In genomic region chr14:93887066-93887465, GRCm38 (mm10) we compare ENCODE assay signal across 18 mouse cellular contexts. TPM values are rescaled to one million over a fixed set of nuclear protein-coding genes. Genes with fewer than 3 reads are reported as not detected.
DNase-seq lines count a peak whose midpoint lies in the region; ATAC-seq lines count a peak whose summit lies in the region.
"Had no signal": no experiment of that assay in that cellular context is flagged by ENCODE, and none has a peak within 500 bp of the region (broad histone marks: within the 10 kb centered on the region; RNA-seq: fewer than 3 reads in every experiment).

No protein-coding gene starts in this region.

- no peak for DNase-seq in heart, adult 8-10 months (ENCODE audit: low spot score)
- no peak for DNase-seq in spleen, postnatal 4 days (ENCODE audit: low spot score in 2 of 2)
- no peak for DNase-seq in c-Kit-positive CD71-positive TER-119-positive erythroid progenitor cells, embryonic 14.5 days (ENCODE audit: low spot score)
- no peak for DNase-seq in left cerebral cortex, adult 18-20 months (ENCODE audit: low spot score in 2 of 2)
- DNase-seq: adrenal gland, adult 8-10 months; gastrocnemius, adult 2 months; heart, adult 18-20 months; heart, postnatal 36 days; kidney, adult 11 months; kidney, postnatal 14 days; right cerebral cortex, postnatal 14 days; thymus, adult 2 months had no signal

- H3K27ac ChIP-seq in heart, embryonic 14.5 days (replicated peaks in 1 of 2; ENCODE audit: control insufficient read depth in 1 of 2, insufficient read depth in 1 of 2, low read depth in 2 of 2, low read length in 2 of 2), result no peak overlapping the region
- no peak overlapping the region for H3K27ac ChIP-seq in embryonic facial prominence, embryonic 13.5 days
- peak overlapping the region; percentile 28; the same call in 1 of the 2 replicates for H3K27ac ChIP-seq in forebrain, embryonic 16.5 days (ENCODE audit: low read length)
- H3K27ac ChIP-seq in midbrain, embryonic 15.5 days, result no peak overlapping the region
- H3K27ac ChIP-seq: gastrocnemius, adult 2 months had no signal

- H3K4me2 ChIP-seq in heart, embryonic 14.5 days (ENCODE audit: low read length), result 0 out of 2 replicates have a peak overlapping the region, but pooled peaks have one; percentile 16
- peak overlapping the region; percentile 86 for H3K4me2 ChIP-seq in embryonic facial prominence, embryonic 13.5 days
- H3K4me2 ChIP-seq in forebrain, embryonic 16.5 days (ENCODE audit: low read length), result peak overlapping the region; percentile 72
- peak overlapping the region; percentile 76 for H3K4me2 ChIP-seq in midbrain, embryonic 15.5 days

- H3K4me3 ChIP-seq in heart, embryonic 14.5 days (ENCODE audit: control insufficient read depth in 1 of 2, insufficient read depth in 1 of 2, low read depth in 1 of 2, low read length in 2 of 2), result no peak overlapping the region
- H3K4me3 ChIP-seq in embryonic facial prominence, embryonic 13.5 days, result peak overlapping the region; percentile 9
- H3K4me3 ChIP-seq in forebrain, embryonic 16.5 days (replicated peaks; ENCODE audit: low read length), result peak overlapping the region; percentile 60
- H3K4me3 ChIP-seq in midbrain, embryonic 15.5 days, result peak overlapping the region; percentile 61
- H3K4me3 ChIP-seq: gastrocnemius, adult 2 months had no signal

- no peaks in the 10 kb centered on the region for H3K36me3 ChIP-seq in heart, embryonic 14.5 days (ENCODE audit: control insufficient read depth, insufficient read depth, low read length)
- peaks cover 4% of the 10 kb centered on the region; the same call in 1 of the 2 replicates for H3K36me3 ChIP-seq in embryonic facial prominence, embryonic 13.5 days
- 0 out of 2 replicates have a peak, but pooled peaks cover 2% of the 10 kb centered on the region for H3K36me3 ChIP-seq in forebrain, embryonic 16.5 days (ENCODE audit: control insufficient read depth, insufficient read depth)
- no peaks in the 10 kb centered on the region for H3K36me3 ChIP-seq in midbrain, embryonic 15.5 days (replicated peaks)

- no peaks in the 10 kb centered on the region for H3K9me3 ChIP-seq in heart, embryonic 14.5 days (ENCODE audit: control insufficient read depth, low read length)
- H3K9me3 ChIP-seq in embryonic facial prominence, embryonic 13.5 days, result no peaks in the 10 kb centered on the region
- no peaks in the 10 kb centered on the region for H3K9me3 ChIP-seq in forebrain, embryonic 16.5 days (ENCODE audit: control insufficient read depth, low read length)
- no peaks in the 10 kb centered on the region for H3K9me3 ChIP-seq in midbrain, embryonic 15.5 days

- H3K4me1 ChIP-seq in heart, embryonic 14.5 days (ENCODE audit: control insufficient read depth in 2 of 2, insufficient read depth in 2 of 2, low read length in 2 of 2), result no peaks in the 10 kb centered on the region; a peak in 1 of 4 replicates
- peaks cover 11% of the 10 kb centered on the region for H3K4me1 ChIP-seq in embryonic facial prominence, embryonic 13.5 days
- peaks cover 35% of the 10 kb centered on the region for H3K4me1 ChIP-seq in forebrain, embryonic 16.5 days (replicated peaks; ENCODE audit: control insufficient read depth, insufficient read depth, low read length)
- peaks cover 25% of the 10 kb centered on the region for H3K4me1 ChIP-seq in midbrain, embryonic 15.5 days

- no peak overlapping the region for H3K9ac ChIP-seq in heart, embryonic 14.5 days (ENCODE audit: low read length)
- no peak overlapping the region for H3K9ac ChIP-seq in embryonic facial prominence, embryonic 13.5 days
- H3K9ac ChIP-seq in forebrain, embryonic 16.5 days (replicated peaks; ENCODE audit: low read depth, low read length), result peak overlapping the region; percentile 60
- peak overlapping the region; percentile 27; the same call in 1 of the 2 replicates for H3K9ac ChIP-seq in midbrain, embryonic 15.5 days

- H3K27me3 ChIP-seq in heart, embryonic 14.5 days (ENCODE audit: control insufficient read depth, insufficient read depth, low read length), result no peaks in the 10 kb centered on the region
- H3K27me3 ChIP-seq in embryonic facial prominence, embryonic 13.5 days, result no peaks in the 10 kb centered on the region
- H3K27me3 ChIP-seq in forebrain, embryonic 16.5 days (replicated peaks; ENCODE audit: control insufficient read depth, insufficient read depth, low read length), result no peaks in the 10 kb centered on the region
- H3K27me3 ChIP-seq in midbrain, embryonic 15.5 days (replicated peaks), result no peaks in the 10 kb centered on the region

- no peak for ATAC-seq in heart, embryonic 14.5 days (ENCODE audit: insufficient number of reproducible peaks, insufficient read depth, low FRiP score, low read depth)
- no peak for ATAC-seq in embryonic facial prominence, embryonic 13.5 days (ENCODE audit: insufficient number of reproducible peaks, insufficient read depth, low FRiP score, low TSS enrichment, low read depth)
- peak; percentile 1; the same call in 1 of the 2 replicates for ATAC-seq in forebrain, embryonic 16.5 days
- no peak for ATAC-seq in midbrain, embryonic 15.5 days (replicated peaks)

- WGBS in heart, embryonic 14.5 days, result 32% methylated on average over 7 of the region's 7 CpGs
- 49% methylated on average over 7 of the region's 7 CpGs for WGBS in embryonic facial prominence, embryonic 13.5 days
- 28% methylated on average over 7 of the region's 7 CpGs for whole genome bisulfite sequencing in forebrain, embryonic 16.5 days
- 56% methylated on average over 7 of the region's 7 CpGs for WGBS in midbrain, embryonic 15.5 days

RNA-seq across cellular contexts. Expression of gene Pcdh9, which starts 3.4 kb away (rescaled TPM):
- polyA plus RNA-seq in heart, embryonic 14.5 days (2014; fragmentation: Nextera tagmentation; extraction: Ambion mirVana), result 7.4 and 8.1 TPM in 2 replicates
- 1 to 10 TPM in 3 of 4 experiments, under 1 TPM in 1; 0.78 to 2.6 (median 1.8) TPM for total RNA-seq in heart, adult 8-10 months (2022)
- 59.7 and 60.7 TPM in 2 replicates for polyA plus RNA-seq in embryonic facial prominence, embryonic 13.5 days (2015; fragmentation: Nextera tagmentation; extraction: Ambion mirVana)
- polyA plus RNA-seq in forebrain, embryonic 16.5 days (2015; fragmentation: Nextera tagmentation; extraction: Ambion mirVana), result 121 and 141 TPM in 2 replicates
- polyA plus RNA-seq in midbrain, embryonic 15.5 days (2015; fragmentation: Nextera tagmentation; extraction: Ambion mirVana), result 165 and 172 TPM in 2 replicates
- total RNA-seq in left cerebral cortex, adult 18-20 months (2021), result 100 to 1,000 TPM; 165 to 170 TPM
- total RNA-seq: megakaryocyte-erythroid progenitor cell, adult 5-6 weeks had no signal
- polyA plus RNA-seq: C2C12 had no signal

Comparison
In these comparisons a context has a peak if more than half of its experiments do, and no peak if none do; other contexts are left out.
1. H3K4me2 ChIP-seq: peak in every context shown above with its lines; median percentile 86 in embryonic facial prominence, embryonic 13.5 days; 76 in midbrain, embryonic 15.5 days; 72 in forebrain, embryonic 16.5 days; 16 in heart, embryonic 14.5 days.
2. H3K4me3 ChIP-seq: peak in embryonic facial prominence, embryonic 13.5 days (single experiment), forebrain, embryonic 16.5 days (single experiment) and midbrain, embryonic 15.5 days (single experiment); none in heart, embryonic 14.5 days (0 of 2).
3. H3K9ac ChIP-seq: peak in forebrain, embryonic 16.5 days (single experiment) and midbrain, embryonic 15.5 days (single experiment); none in heart, embryonic 14.5 days (single experiment) and embryonic facial prominence, embryonic 13.5 days (single experiment).